Mouse (Mus musculus): ENCODE measurements around the gene Gm20388.

- TF ChIP-seq CTCF (IDR thresholded peaks at IDR 0.05; ENCODE audit: control insufficient read depth, insufficient read depth, low read length) = no peak
- no peak for TF ChIP-seq POLR2A (IDR thresholded peaks at IDR 0.05; ENCODE audit: borderline replicate concordance, control insufficient read depth, low read depth, low read length)
Measured at GRCm38 (mm10) chr8:121398724-121399123, 1488.1 kb downstream of the Gm20388 start.

Data from bone marrow, adult 2 months (tissue).